Mouse (Mus musculus) CD4-positive, CD25-positive, alpha-beta regulatory T cell, adult 9 weeks (primary cell): ENCODE results near the gene Tmem132d. TPM values are rescaled to one million over a fixed set of nuclear protein-coding genes. Genes with fewer than 3 reads are reported as not detected.

Experiments
- polyA plus RNA-seq: library from polyadenylated mRNA; unstranded; fragments of 100-300 nt; shearing (Covaris generic); gene quantifications from one replicate; pipeline ENCODE4 v1.2.1, GENCODE M21; 2017

The Tmem132d gene
- not detected for polyA plus RNA-seq

DNA sequence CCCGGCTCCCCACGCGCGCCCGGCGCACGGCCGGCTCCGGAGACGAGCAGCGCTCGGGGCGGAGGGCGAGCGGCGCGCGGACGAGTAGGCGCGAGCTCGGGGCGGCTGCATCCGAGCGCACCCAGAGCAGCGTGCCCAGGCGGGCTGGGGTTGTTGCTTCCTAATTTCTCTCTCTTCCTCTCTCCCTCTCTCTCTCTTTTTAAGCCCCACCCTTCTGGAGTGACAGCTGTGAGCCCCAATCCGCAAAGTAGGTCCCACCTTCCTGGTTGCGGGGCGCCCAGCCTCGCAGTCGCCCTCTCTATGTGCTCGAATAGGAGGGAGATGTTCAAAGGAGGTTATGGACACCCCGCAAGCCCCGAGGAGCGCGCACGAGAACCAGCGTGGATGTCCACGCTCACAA is at the start of gene Tmem132d:
Gene Tmem132d, minus strand, starts transcription at position 162 of the 400 bp plus-strand sequence.

Other genes with a start within 250 kb of the Tmem132d start
- not detected for gene Fzd10, start 167.8 kb upstream of the Tmem132d start, polyA plus RNA-seq